Mouse (Mus musculus): ENCODE data around the gene 1810013L24Rik. TPM values are rescaled to one million over a fixed set of nuclear protein-coding genes. Genes with fewer than 3 reads are reported as not detected.
A peak's percentile ranks its signal among the peaks of the same experiment; 100 is the strongest.

Gene 1810013L24Rik
- polyA plus RNA-seq, 1 experiment: 29.5 TPM

DNA sequence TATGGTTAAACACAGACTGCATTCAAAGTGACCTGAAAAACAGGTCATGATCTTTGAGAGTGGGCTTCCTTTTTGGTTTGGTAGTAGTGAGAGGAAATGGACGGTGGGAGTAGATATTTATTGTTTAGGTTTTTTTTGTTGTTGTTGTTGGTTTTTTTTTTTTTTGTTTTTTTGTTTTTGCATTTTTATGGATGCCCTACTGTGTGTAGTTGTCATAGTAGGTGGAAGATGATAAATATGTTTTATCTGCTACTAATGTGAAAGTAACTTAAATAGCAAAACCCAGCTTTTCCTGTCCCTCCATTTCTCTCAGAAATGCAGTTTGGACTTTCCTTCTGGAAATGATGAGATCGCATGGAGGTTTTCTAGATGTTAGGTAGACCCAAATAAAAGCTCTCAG is 26.9 kb downstream of the 1810013L24Rik start:
- no peak for DNase-seq
- Histone ChIP-seq H3K36me3 (ENCODE audit: control insufficient read depth, insufficient read depth, low read length) (peaks cover 72% of the 10 kb centered on the region), H3K27me3 (ENCODE audit: control insufficient read depth, insufficient read depth, low read length) (no peaks in the 10 kb centered on the region), H3K4me1 (replicated peaks; ENCODE audit: control insufficient read depth, insufficient read depth, low read length) (no peaks in the 10 kb centered on the region), H3K27ac (ENCODE audit: control insufficient read depth, insufficient read depth, low read length) (no peak overlapping the region), H3K4me3 (ENCODE audit: control insufficient read depth, insufficient read depth, low read length) (no peak overlapping the region)
- TF ChIP-seq POLR2A (IDR thresholded peaks at IDR 0.05; ENCODE audit: control insufficient read depth, extremely low read depth, insufficient read depth, low read length, poor library complexity) (no peak), CTCF (IDR thresholded peaks at IDR 0.05; ENCODE audit: borderline replicate concordance, control insufficient read depth, extremely low read depth, insufficient read depth, low read length, poor library complexity) (no peak)
- WGBS: 94% methylated on average over 2 of the region's 2 CpGs

- no peak overlapping the region for H3K4me3 ChIP-seq (ENCODE audit: control insufficient read depth, insufficient read depth, low read length)
- no peaks in the 10 kb centered on the region for H3K4me1 ChIP-seq (replicated peaks; ENCODE audit: control insufficient read depth, insufficient read depth, low read length)
- no peak overlapping the region for H3K27ac ChIP-seq (ENCODE audit: control insufficient read depth, insufficient read depth, low read length)
- peaks cover 26% of the 10 kb centered on the region for H3K36me3 ChIP-seq (ENCODE audit: control insufficient read depth, insufficient read depth, low read length)
- WGBS: 59% methylated on average over 5 of the region's 5 CpGs
- no peaks in the 10 kb centered on the region for H3K27me3 ChIP-seq (ENCODE audit: control insufficient read depth, insufficient read depth, low read length)
- TF ChIP-seq CTCF (IDR thresholded peaks at IDR 0.05; ENCODE audit: borderline replicate concordance, control insufficient read depth, extremely low read depth, insufficient read depth, low read length, poor library complexity) (no peak), POLR2A (IDR thresholded peaks at IDR 0.05; ENCODE audit: control insufficient read depth, extremely low read depth, insufficient read depth, low read length, poor library complexity) (no peak)
- DNase-seq: no peak
These were observed 32.6 kb downstream of the 1810013L24Rik start for GRCm38 (mm10) chr16:8862336-8862987.

DNA sequence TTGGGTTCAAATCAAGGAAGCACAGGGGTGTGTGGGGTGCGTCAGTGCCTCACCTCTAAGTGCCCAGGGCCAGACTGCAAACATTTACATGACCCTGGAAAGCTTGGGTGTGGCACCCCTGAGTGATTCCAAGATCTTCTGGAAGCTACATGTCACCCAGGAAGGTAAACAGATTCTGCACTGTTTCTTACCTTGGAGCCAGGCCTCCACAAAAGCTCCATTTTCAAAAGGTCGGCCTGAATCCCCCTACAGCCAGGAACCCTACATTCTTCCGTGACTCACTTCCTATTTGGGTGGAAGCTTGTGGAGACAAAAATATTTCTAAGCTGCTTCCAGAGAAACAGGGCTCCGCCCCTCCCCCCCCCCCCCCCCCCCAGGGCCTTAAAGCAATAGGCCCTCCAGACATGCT is 34.3 kb downstream of the 1810013L24Rik start:
- no peak overlapping the region for H3K27ac ChIP-seq (ENCODE audit: control insufficient read depth, insufficient read depth, low read length)

GRCm38 (mm10) chr16:8867406-8867955 is 37.6 kb downstream of the 1810013L24Rik start:
- Histone ChIP-seq H3K4me3 (ENCODE audit: control insufficient read depth, insufficient read depth, low read length) (no peak overlapping the region), H3K4me1 (replicated peaks; ENCODE audit: control insufficient read depth, insufficient read depth, low read length) (no peaks in the 10 kb centered on the region), H3K27ac (ENCODE audit: control insufficient read depth, insufficient read depth, low read length) (no peak overlapping the region), H3K27me3 (ENCODE audit: control insufficient read depth, insufficient read depth, low read length) (no peaks in the 10 kb centered on the region), H3K36me3 (ENCODE audit: control insufficient read depth, insufficient read depth, low read length) (no peaks in the 10 kb centered on the region)
- 86% methylated on average over 5 of the region's 5 CpGs for WGBS
- DNase-seq: no peak
- no peak for TF ChIP-seq CTCF (IDR thresholded peaks at IDR 0.05; ENCODE audit: borderline replicate concordance, control insufficient read depth, extremely low read depth, insufficient read depth, low read length, poor library complexity)
- no peak for TF ChIP-seq POLR2A (IDR thresholded peaks at IDR 0.05; ENCODE audit: control insufficient read depth, extremely low read depth, insufficient read depth, low read length, poor library complexity)

More for the DNA sequence above, 34.3 kb downstream of the 1810013L24Rik start:
- Histone ChIP-seq H3K4me1 (replicated peaks; ENCODE audit: control insufficient read depth, insufficient read depth, low read length) (no peaks in the 10 kb centered on the region), H3K4me3 (ENCODE audit: control insufficient read depth, insufficient read depth, low read length) (no peak overlapping the region), H3K27me3 (ENCODE audit: control insufficient read depth, insufficient read depth, low read length) (no peaks in the 10 kb centered on the region), H3K36me3 (ENCODE audit: control insufficient read depth, insufficient read depth, low read length) (peaks cover 11% of the 10 kb centered on the region)
- 66% methylated on average over 4 of the region's 4 CpGs for WGBS
- TF ChIP-seq CTCF (IDR thresholded peaks at IDR 0.05; ENCODE audit: borderline replicate concordance, control insufficient read depth, extremely low read depth, insufficient read depth, low read length, poor library complexity): no peak
- TF ChIP-seq POLR2A (IDR thresholded peaks at IDR 0.05; ENCODE audit: control insufficient read depth, extremely low read depth, insufficient read depth, low read length, poor library complexity): no peak
- no peak for DNase-seq

DNA sequence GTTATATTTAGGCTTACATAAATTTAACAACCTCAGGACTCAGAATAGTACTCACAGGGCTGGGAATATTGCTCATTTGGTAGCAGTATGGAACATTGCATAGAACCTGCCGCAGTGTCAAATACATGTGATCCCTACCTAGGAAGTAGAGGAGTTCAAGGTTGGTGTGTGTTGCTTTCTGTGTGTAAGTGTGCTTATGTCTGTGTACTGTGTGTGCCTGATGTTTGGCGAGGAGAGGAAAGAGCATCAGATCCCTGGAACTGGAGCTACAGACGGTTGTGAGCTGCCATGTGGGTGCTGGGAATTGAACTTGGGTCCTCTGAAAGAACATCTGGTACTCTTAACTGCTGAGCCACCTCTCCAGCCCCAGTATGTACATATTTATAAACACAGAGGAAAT is 38.6 kb downstream of the 1810013L24Rik start:
- no peak for DNase-seq
- H3K4me3 ChIP-seq (ENCODE audit: control insufficient read depth, insufficient read depth, low read length): no peak overlapping the region
- H3K27me3 ChIP-seq (ENCODE audit: control insufficient read depth, insufficient read depth, low read length): no peaks in the 10 kb centered on the region
- WGBS: 97% methylated on average over 3 of the region's 3 CpGs
- no peak overlapping the region for H3K27ac ChIP-seq (ENCODE audit: control insufficient read depth, insufficient read depth, low read length)
- no peaks in the 10 kb centered on the region for H3K36me3 ChIP-seq (ENCODE audit: control insufficient read depth, insufficient read depth, low read length)
- H3K4me1 ChIP-seq (replicated peaks; ENCODE audit: control insufficient read depth, insufficient read depth, low read length): no peaks in the 10 kb centered on the region
- TF ChIP-seq POLR2A (IDR thresholded peaks at IDR 0.05; ENCODE audit: control insufficient read depth, extremely low read depth, insufficient read depth, low read length, poor library complexity): no peak
- TF ChIP-seq CTCF (IDR thresholded peaks at IDR 0.05; ENCODE audit: borderline replicate concordance, control insufficient read depth, extremely low read depth, insufficient read depth, low read length, poor library complexity): no peak

DNA sequence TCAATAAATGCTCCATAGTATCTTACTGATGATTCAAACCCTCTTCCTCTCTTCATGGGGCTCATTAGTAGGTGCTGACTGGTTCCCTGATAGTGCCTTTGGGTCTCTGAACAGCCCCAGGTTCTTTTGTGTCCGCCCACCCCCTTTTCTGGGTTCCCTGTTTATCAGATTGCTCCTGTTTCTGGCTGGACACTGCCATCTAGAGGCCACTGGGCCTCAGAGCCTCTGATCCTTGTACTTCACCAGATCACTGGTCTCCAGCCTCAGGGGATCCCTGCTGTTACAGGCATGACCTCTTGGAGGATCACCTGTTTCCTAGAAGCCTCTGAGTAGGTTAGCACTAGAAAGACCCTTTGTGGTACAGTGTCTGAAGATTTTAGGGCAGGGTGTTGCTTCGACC is 39.8 kb downstream of the 1810013L24Rik start:
- Histone ChIP-seq H3K27ac (ENCODE audit: control insufficient read depth, insufficient read depth, low read length) (no peak overlapping the region), H3K36me3 (ENCODE audit: control insufficient read depth, insufficient read depth, low read length) (no peaks in the 10 kb centered on the region), H3K4me3 (ENCODE audit: control insufficient read depth, insufficient read depth, low read length) (no peak overlapping the region), H3K4me1 (replicated peaks; ENCODE audit: control insufficient read depth, insufficient read depth, low read length) (no peaks in the 10 kb centered on the region), H3K27me3 (ENCODE audit: control insufficient read depth, insufficient read depth, low read length) (no peaks in the 10 kb centered on the region)
- DNase-seq: peak; percentile 67
- WGBS: 47% methylated on average over 2 of the region's 2 CpGs
- TF ChIP-seq CTCF (IDR thresholded peaks at IDR 0.05; ENCODE audit: borderline replicate concordance, control insufficient read depth, extremely low read depth, insufficient read depth, low read length, poor library complexity) (peak; percentile 70; the same call in 1 of the 2 replicates), POLR2A (IDR thresholded peaks at IDR 0.05; ENCODE audit: control insufficient read depth, extremely low read depth, insufficient read depth, low read length, poor library complexity) (no peak)
